Mouse (Mus musculus): ENCODE data around the gene Casz1.

Gene Casz1

GRCm38 (mm10) chr4:148973387-148973786 is 169.2 kb downstream of the Casz1 start:
- no peak for DNase-seq

GRCm38 (mm10) chr4:148974833-148975232 is 170.6 kb downstream of the Casz1 start:
- DNase-seq: no peak

GRCm38 (mm10) chr4:148978221-148978855 is 174.1 kb downstream of the Casz1 start:
- no peak for DNase-seq

GRCm38 (mm10) chr4:148978926-148979325 is 174.7 kb downstream of the Casz1 start:
- no peak for DNase-seq

GRCm38 (mm10) chr4:148979837-148980236 is 175.6 kb downstream of the Casz1 start:
- no peak for DNase-seq

- no peak for DNase-seq
Observed at GRCm38 (mm10) chr4:148982274-148982673, 178.0 kb downstream of the Casz1 start.

GRCm38 (mm10) chr4:148984701-148985540 is 180.7 kb downstream of the Casz1 start:
- DNase-seq: no peak

- no peak for DNase-seq
Observed at GRCm38 (mm10) chr4:148985541-148986476, 181.6 kb downstream of the Casz1 start.

GRCm38 (mm10) chr4:148990038-148990437 is 185.8 kb downstream of the Casz1 start:
- no peak for DNase-seq

- no peak for DNase-seq
Observed at GRCm38 (mm10) chr4:148993948-148994347, 189.7 kb downstream of the Casz1 start.

GRCm38 (mm10) chr4:149000746-149001145 is 196.5 kb downstream of the Casz1 start:
- no peak for DNase-seq

GRCm38 (mm10) chr4:149001515-149001914 is 197.3 kb downstream of the Casz1 start:
- DNase-seq: no peak

GRCm38 (mm10) chr4:149002441-149003093 is 198.3 kb downstream of the Casz1 start:
- DNase-seq: no peak

All from kidney, adult 18-20 months (tissue).